ENCODE assay signal across 22 mouse cellular contexts in genomic region chr11:70192157-70192556, GRCm38 (mm10). TPM values are rescaled to one million over a fixed set of nuclear protein-coding genes. Genes with fewer than 3 reads are reported as not detected.
"Had no signal": no experiment of that assay in that cellular context is flagged by ENCODE, and none has a peak within 500 bp of the region (broad histone marks: within the 10 kb centered on the region; RNA-seq: fewer than 3 reads in every experiment).

No protein-coding gene starts in this region.

- H3K4me3 ChIP-seq: left cerebral cortex, adult 2 months; liver, embryonic 13.5 days; midbrain, embryonic 12.5 days; neural tube, embryonic 12.5 days; neural tube, embryonic 15.5 days; stomach, embryonic 15.5 days had no signal

- H3K36me3 ChIP-seq: liver, embryonic 13.5 days; midbrain, embryonic 12.5 days; neural tube, embryonic 12.5 days; neural tube, embryonic 15.5 days; stomach, embryonic 15.5 days had no signal

- H3K4me1 ChIP-seq: liver, embryonic 13.5 days; midbrain, embryonic 12.5 days; neural tube, embryonic 12.5 days; neural tube, embryonic 15.5 days; stomach, embryonic 15.5 days had no signal

- H3K9ac ChIP-seq: liver, embryonic 13.5 days; midbrain, embryonic 12.5 days; neural tube, embryonic 12.5 days; neural tube, embryonic 15.5 days; stomach, embryonic 15.5 days had no signal

- H3K9me3 ChIP-seq: liver, embryonic 13.5 days; midbrain, embryonic 12.5 days; neural tube, embryonic 12.5 days; neural tube, embryonic 15.5 days; stomach, embryonic 15.5 days had no signal

- H3K27me3 ChIP-seq: liver, embryonic 13.5 days; midbrain, embryonic 12.5 days; neural tube, embryonic 12.5 days; neural tube, embryonic 15.5 days; stomach, embryonic 15.5 days had no signal

- H3K4me2 ChIP-seq: liver, embryonic 13.5 days; midbrain, embryonic 12.5 days; neural tube, embryonic 12.5 days; neural tube, embryonic 15.5 days; stomach, embryonic 15.5 days had no signal

- DNase-seq: kidney, adult 2 months; kidney, postnatal 10 days; kidney, postnatal 36 days; layer of hippocampus, postnatal 36 days; liver, embryonic 13.5 days; lung, adult 2 months; lung, postnatal 14 days; lung, postnatal 4 days; right cerebral cortex, adult 18-20 months; right cerebral cortex, postnatal 14 days; right cerebral cortex, postnatal 4 days; spleen, adult 18-20 months; thymus, postnatal 36 days had no signal

- H3K27ac ChIP-seq: left cerebral cortex, adult 2 months; liver, embryonic 13.5 days; midbrain, embryonic 12.5 days; neural tube, embryonic 12.5 days; neural tube, embryonic 15.5 days; stomach, embryonic 15.5 days had no signal

- ATAC-seq: intestine, postnatal 0 days; midbrain, embryonic 16.5 days had no signal

RNA-seq across cellular contexts. Expression of gene Slc16a11, which starts 20.4 kb away (rescaled TPM):
- total RNA-seq: megakaryocyte progenitor cell, adult 5-6 weeks had no signal

RNA-seq across cellular contexts. Expression of gene Clec10a, which starts 36.2 kb away (rescaled TPM):
- polyA plus RNA-seq: limb, embryonic 11.5 days had no signal

RNA-seq across cellular contexts. Expression of gene Bcl6b, which starts 37.4 kb away (rescaled TPM):
- total RNA-seq: megakaryocyte progenitor cell, adult 5-6 weeks had no signal
